Mouse (Mus musculus) embryonic stem cell, embryonic (primary cell): ENCODE results near the gene Sstr5.

Experiments
- CTCF ChIA-PET, 4 experiments: fragments of 300-600 bp in 2 of 4; fragments of 350-600 bp in 2 of 4; sonication (Branson Sonifier 250); formaldehyde crosslinking; loops; one replicate each; lab custom pipeline; 2022; ENCODE audit warnings: inconsistent platforms in 2 of 4; lab: Charles Lee
- POLR2A ChIA-PET, 4 experiments: fragments of 300-600 bp in 2 of 4; fragments of 350-600 bp in 2 of 4; sonication (Branson Sonifier 250); formaldehyde crosslinking; loops; one replicate each; lab custom pipeline; 2022; ENCODE audit warnings: antibody characterized with exemption in 4 of 4, inconsistent platforms in 1 of 4; lab: Charles Lee

The Sstr5 gene

GRCm38 (mm10) chr17:25502599-25502998 is 5.5 kb upstream of the Sstr5 start:
- CTCF ChIA-PET, result interaction anchor here in 1 of 4 experiments (1.3 kb wide), 1 partner anchor 26 kb away, joined by 3 read pairs; no protein-coding TSS in a partner anchor
- POLR2A ChIA-PET, result no interaction called here

GRCm38 (mm10) chr17:25482092-25482491 is 15.0 kb downstream of the Sstr5 start:
- ChIA-PET POLR2A (interaction anchor here in 1 of 4 experiments (1.0 to 1.1 kb wide), 2 partner anchors 15 to 33 kb away, joined by 3 read pairs; partner anchors contain the start of gene Sstr5), CTCF (interaction anchor here in 1 of 4 experiments (1.4 kb wide), 1 partner anchor 319 kb away, joined by 4 read pairs; no protein-coding TSS in a partner anchor)

GRCm38 (mm10) chr17:25480820-25481219 is 16.3 kb downstream of the Sstr5 start:
- ChIA-PET CTCF (interaction anchor here in 1 of 4 experiments (1.5 kb wide), 1 partner anchor 27 kb away, joined by 4 read pairs; no protein-coding TSS in a partner anchor), POLR2A (interaction anchor here in 1 of 4 experiments (0.9 to 1.2 kb wide), 2 partner anchors 16 to 59 kb away, joined by 3 read pairs; partner anchors contain the start of gene Sstr5)

GRCm38 (mm10) chr17:25480152-25480551 is 16.9 kb downstream of the Sstr5 start:
- CTCF ChIA-PET, result no interaction called here
- POLR2A ChIA-PET, result interaction anchor here in 2 of 4 experiments (0.5 to 1.2 kb wide), 3 partner anchors 17 to 162 kb away, joined by 3 read pairs; partner anchors contain the start of genes Prss29 (in 1 of the 2) and Sstr5 (in 1 of the 2)

GRCm38 (mm10) chr17:25475946-25476744 is 20.9 kb downstream of the Sstr5 start:
- ChIA-PET POLR2A (interaction anchor here in 2 of 4 experiments (1.0 to 1.8 kb wide), 5 partner anchors 14 to 94 kb away, joined by 3 to 5 read pairs (median 4); partner anchors contain the start of gene Sox8 (in 1 of the 2)), CTCF (interaction anchor here (0.6 to 5.5 kb wide), 37 partner anchors 14 to 1216 kb away, joined by 3 to 42 read pairs (median 4); partner anchors contain the start of genes Sstr5 (in 2 of the 4) and Cacna1h (in 1 of the 4))

- CTCF ChIA-PET, result interaction anchor here (0.6 to 5.5 kb wide), 65 partner anchors 9 to 663 kb away, joined by 3 to 42 read pairs (median 4); partner anchors contain the start of genes Sox8 (in 3 of the 4), Sstr5 (in 2 of the 4), Chtf18 (in 1 of the 4) and Gng13 (in 1 of the 4)
Observed at GRCm38 (mm10) chr17:25474330-25475077, 22.6 kb downstream of the Sstr5 start.

GRCm38 (mm10) chr17:25472044-25472443 is 25.0 kb downstream of the Sstr5 start:
- CTCF ChIA-PET, result interaction anchor here in 3 of 4 experiments (0.5 to 3.0 kb wide), 12 partner anchors 10 to 256 kb away, joined by 3 to 10 read pairs (median 4); partner anchors contain the start of gene Rpusd1 (in 1 of the 3)

More at GRCm38 (mm10) chr17:25474330-25475077, 22.6 kb downstream of the Sstr5 start:
- POLR2A ChIA-PET, result interaction anchor here (0.5 to 1.8 kb wide), 8 partner anchors 13 to 358 kb away, joined by 3 to 6 read pairs (median 4); partner anchors contain the start of genes Sox8 (in 1 of the 4) and Stub1 (in 1 of the 4)

GRCm38 (mm10) chr17:25471418-25471817 is 25.7 kb downstream of the Sstr5 start:
- POLR2A ChIA-PET, result interaction anchor here in 3 of 4 experiments (0.6 to 1.1 kb wide), 3 partner anchors 9 to 318 kb away, joined by 3 to 5 read pairs (median 3); partner anchors contain the start of gene Cacna1h (in 1 of the 3)
- CTCF ChIA-PET, result interaction anchor here (0.5 to 1.8 kb wide), 12 partner anchors 9 to 256 kb away, joined by 3 to 6 read pairs (median 4); partner anchors contain the start of gene Rpusd1 (in 1 of the 4)

More at GRCm38 (mm10) chr17:25472044-25472443, 25.0 kb downstream of the Sstr5 start:
- POLR2A ChIA-PET, result interaction anchor here in 3 of 4 experiments (0.6 to 1.3 kb wide), 3 partner anchors 9 to 318 kb away, joined by 3 to 5 read pairs (median 3); no protein-coding TSS in a partner anchor

GRCm38 (mm10) chr17:25469798-25470197 is 27.3 kb downstream of the Sstr5 start:
- ChIA-PET POLR2A (interaction anchor here in 1 of 4 experiments (1.8 kb wide), 1 partner anchor 72 kb away, joined by 6 read pairs; no protein-coding TSS in a partner anchor), CTCF (interaction anchor here in 3 of 4 experiments (1.7 to 2.4 kb wide), 3 partner anchors 72 to 181 kb away, joined by 6 to 16 read pairs (median 11); no protein-coding TSS in a partner anchor)

GRCm38 (mm10) chr17:25468301-25468700 is 28.8 kb downstream of the Sstr5 start:
- POLR2A ChIA-PET, result interaction anchor here in 1 of 4 experiments (1.8 kb wide), 1 partner anchor 70 kb away, joined by 6 read pairs; no protein-coding TSS in a partner anchor
- CTCF ChIA-PET, result interaction anchor here (0.6 to 2.4 kb wide), 5 partner anchors 58 to 180 kb away, joined by 3 to 16 read pairs (median 6); no protein-coding TSS in a partner anchor

- CTCF ChIA-PET, result interaction anchor here in 2 of 4 experiments (0.6 to 1.7 kb wide), 2 partner anchors 70 to 75 kb away, joined by 3 to 11 read pairs; no protein-coding TSS in a partner anchor
- POLR2A ChIA-PET, result no interaction called here
Observed at GRCm38 (mm10) chr17:25467781-25468180, 29.3 kb downstream of the Sstr5 start.

- ChIA-PET POLR2A (no interaction called here), CTCF (no interaction called here)
Observed at GRCm38 (mm10) chr17:25466257-25466656, 30.8 kb downstream of the Sstr5 start.

- ChIA-PET POLR2A (interaction anchor here in 1 of 4 experiments (0.5 kb wide), 1 partner anchor 483 kb away, joined by 4 read pairs; no protein-coding TSS in a partner anchor), CTCF (interaction anchor here (0.5 to 0.9 kb wide), 6 partner anchors 11 to 129 kb away, joined by 3 to 4 read pairs (median 3); partner anchors contain the start of gene Sstr5 (in 1 of the 4))
Observed at GRCm38 (mm10) chr17:25464091-25464490, 33.0 kb downstream of the Sstr5 start.

GRCm38 (mm10) chr17:25463326-25463945 is 33.7 kb downstream of the Sstr5 start:
- POLR2A ChIA-PET, result interaction anchor here in 1 of 4 experiments (0.5 kb wide), 1 partner anchor 483 kb away, joined by 4 read pairs; no protein-coding TSS in a partner anchor
- CTCF ChIA-PET, result interaction anchor here in 2 of 4 experiments (0.5 to 2.2 kb wide), 6 partner anchors 11 to 174 kb away, joined by 3 to 6 read pairs (median 3); partner anchors contain the start of gene Sstr5 (in 1 of the 2)

GRCm38 (mm10) chr17:25462236-25462875 is 34.7 kb downstream of the Sstr5 start:
- CTCF ChIA-PET, result interaction anchor here in 2 of 4 experiments (0.8 to 2.2 kb wide), 7 partner anchors 9 to 177 kb away, joined by 3 to 6 read pairs (median 3); no protein-coding TSS in a partner anchor
- POLR2A ChIA-PET, result interaction anchor here in 2 of 4 experiments (0.6 to 1.4 kb wide), 7 partner anchors 10 to 189 kb away, joined by 3 read pairs; partner anchors contain the start of gene Cacna1h (in 1 of the 2)

- CTCF ChIA-PET, result interaction anchor here in 1 of 4 experiments (1.2 to 1.4 kb wide), 2 partner anchors 20 to 111 kb away, joined by 3 to 4 read pairs; no protein-coding TSS in a partner anchor
Observed at GRCm38 (mm10) chr17:25456540-25456939, 40.5 kb downstream of the Sstr5 start.

More at GRCm38 (mm10) chr17:25456540-25456939, 40.5 kb downstream of the Sstr5 start:
- POLR2A ChIA-PET, result interaction anchor here in 1 of 4 experiments (0.7 kb wide), 1 partner anchor 1643 kb away, joined by 3 read pairs; no protein-coding TSS in a partner anchor
